Mouse (Mus musculus) lung, embryonic 15.5 days (tissue): ENCODE measurements around the gene Csf2rb2. TPM values are rescaled to one million over a fixed set of nuclear protein-coding genes. Genes with fewer than 3 reads are reported as not detected.
A peak's percentile ranks its signal among the peaks of the same experiment; 100 is the strongest.

Experiments
- ATAC-seq: fragments of 200-750 bp; cut with Nextera tagmentation; 2 replicates; pipeline ENCODE4 v1.8.0; 2017; ENCODE audit warnings: moderate number of reproducible peaks, borderline replicate concordance; ENCODE audit not compliant: low FRiP score, low TSS enrichment; ENCODE audit errors: extremely low read depth
- H3K27ac ChIP-seq: fragments of 300-500 bp; sonication (generic); 2 replicates; pipeline ENCODE4 v1.5.1; 2015; ENCODE audit warnings: moderate library complexity, mild to moderate bottlenecking, inconsistent platforms
- H3K27me3 ChIP-seq: fragments of 300-500 bp; sonication (generic); 2 replicates; pipeline ENCODE4 v1.6.1; 2015; ENCODE audit warnings: inconsistent platforms
- H3K36me3 ChIP-seq: fragments of 300-500 bp; sonication (generic); 2 replicates; pipeline ENCODE4 v1.6.1; 2015; ENCODE audit warnings: inconsistent platforms
- H3K4me1 ChIP-seq: fragments of 300-500 bp; sonication (generic); 2 replicates; pipeline ENCODE4 v1.6.1; 2015; ENCODE audit warnings: inconsistent platforms
- H3K4me2 ChIP-seq: fragments of 300-500 bp; sonication (generic); 2 replicates; pipeline ENCODE4 v1.6.1; 2015; ENCODE audit warnings: inconsistent platforms, mild to moderate bottlenecking, moderate library complexity
- H3K4me3 ChIP-seq: fragments of 300-500 bp; sonication (generic); 2 replicates; pipeline ENCODE4 v1.5.1; 2015; ENCODE audit warnings: mild to moderate bottlenecking, inconsistent platforms
- H3K9ac ChIP-seq: fragments of 300-500 bp; sonication (generic); 2 replicates; pipeline ENCODE4 v1.6.1; 2015; ENCODE audit warnings: inconsistent platforms
- H3K9me3 ChIP-seq: fragments of 300-500 bp; sonication (generic); 2 replicates; pipeline ENCODE4 v1.6.1; 2016; ENCODE audit warnings: inconsistent platforms
- WGBS: fragments of 180-500 bp; shearing (Covaris S2); methylation state at CpG from one replicate; pipeline ENCODE4 v1.1.7; 2015; 5-methylcytosine and 5-hydroxymethylcytosine counted together
- microRNA-seq: library from miRNA; unstranded; fragments of <30 nt; microRNA quantifications from one replicate; pipeline ENCODE4, GENCODE M21; 2016
- polyA plus RNA-seq: library from polyadenylated mRNA; unstranded; fragments of >200 nt; fragmentation: Nextera tagmentation; extraction: Ambion mirVana; gene quantifications from 2 replicates; pipeline ENCODE4 v1.2.1, GENCODE M21; 2015

Gene Csf2rb2
- polyA plus RNA-seq, 1 experiment from 2014 or later: 0.22 TPM

- no peaks in the 10 kb centered on the region for H3K27me3 ChIP-seq
- H3K4me2 ChIP-seq: no peak within 1 kb of the TSS
- no peaks in the 10 kb centered on the region for H3K9me3 ChIP-seq
- no peak within 1 kb of the TSS for H3K27ac ChIP-seq
- no peak within 1 kb of the TSS for H3K9ac ChIP-seq
- no peak within 1 kb of the TSS for H3K4me3 ChIP-seq
- peaks cover 12% of the 10 kb centered on the region for H3K4me1 ChIP-seq
- no peak for ATAC-seq
- WGBS: 62% methylated on average over 7 of the region's 7 CpGs
- H3K36me3 ChIP-seq: no peaks in the 10 kb centered on the region
Observed at GRCm38 (mm10) chr15:78244695-78245492, 60.6 kb downstream of the Csf2rb2 start, which contains the start of gene Ncf4. TSS of gene Ncf4 (plus strand) at chr15:78244801.

GRCm38 (mm10) chr15:78243774-78244173, 61.7 kb downstream of the Csf2rb2 start:
- no peak for ATAC-seq

GRCm38 (mm10) chr15:78243061-78243460, 62.5 kb downstream of the Csf2rb2 start:
- Histone ChIP-seq H3K9me3 (no peaks in the 10 kb centered on the region), H3K4me2 (no peak overlapping the region), H3K9ac (no peak overlapping the region), H3K36me3 (no peaks in the 10 kb centered on the region), H3K4me1 (peaks cover 12% of the 10 kb centered on the region), H3K4me3 (no peak overlapping the region), H3K27ac (0 out of 2 replicates have a peak overlapping the region, but pooled peaks have one; percentile 46), H3K27me3 (no peaks in the 10 kb centered on the region)
- 77% methylated on average over 8 of the region's 8 CpGs for WGBS
- ATAC-seq: no peak

More at GRCm38 (mm10) chr15:78243774-78244173, 61.7 kb downstream of the Csf2rb2 start:
- H3K27me3 ChIP-seq: no peaks in the 10 kb centered on the region
- H3K27ac ChIP-seq: 0 out of 2 replicates have a peak overlapping the region, but pooled peaks have one; percentile 46
- no peak overlapping the region for H3K9ac ChIP-seq
- no peaks in the 10 kb centered on the region for H3K9me3 ChIP-seq
- no peak overlapping the region for H3K4me2 ChIP-seq
- no peaks in the 10 kb centered on the region for H3K36me3 ChIP-seq
- WGBS: 47% methylated on average over 6 of the region's 6 CpGs
- H3K4me1 ChIP-seq: peaks cover 12% of the 10 kb centered on the region
- H3K4me3 ChIP-seq: no peak overlapping the region

- H3K27ac ChIP-seq: no peak overlapping the region
- no peak for ATAC-seq
- no peaks in the 10 kb centered on the region for H3K9me3 ChIP-seq
- H3K4me3 ChIP-seq: no peak overlapping the region
- no peaks in the 10 kb centered on the region for H3K27me3 ChIP-seq
- no peak overlapping the region for H3K4me2 ChIP-seq
- H3K36me3 ChIP-seq: no peaks in the 10 kb centered on the region
- 39% methylated on average over 11 of the region's 11 CpGs for WGBS
- peaks cover 2% of the 10 kb centered on the region for H3K4me1 ChIP-seq
- no peak overlapping the region for H3K9ac ChIP-seq
Observed at GRCm38 (mm10) chr15:78241335-78241734, 64.2 kb downstream of the Csf2rb2 start.

- H3K4me2 ChIP-seq: no peak overlapping the region
- no peak overlapping the region for H3K9ac ChIP-seq
- no peaks in the 10 kb centered on the region for H3K4me1 ChIP-seq
- no peak overlapping the region for H3K27ac ChIP-seq
- H3K36me3 ChIP-seq: no peaks in the 10 kb centered on the region
- no peaks in the 10 kb centered on the region for H3K9me3 ChIP-seq
- no peak overlapping the region for H3K4me3 ChIP-seq
- no peak for ATAC-seq
- WGBS: 53% methylated on average over 14 of the region's 14 CpGs
- no peaks in the 10 kb centered on the region for H3K27me3 ChIP-seq
Observed at GRCm38 (mm10) chr15:78239956-78240617, 65.4 kb downstream of the Csf2rb2 start.

- Histone ChIP-seq H3K9me3 (no peaks in the 10 kb centered on the region), H3K4me3 (no peak overlapping the region), H3K9ac (no peak overlapping the region), H3K27ac (no peak overlapping the region), H3K4me2 (no peak overlapping the region), H3K27me3 (no peaks in the 10 kb centered on the region), H3K4me1 (no peaks in the 10 kb centered on the region), H3K36me3 (no peaks in the 10 kb centered on the region)
- WGBS: 23% methylated on average over 10 of the region's 10 CpGs
- no peak for ATAC-seq
Observed at GRCm38 (mm10) chr15:78239453-78239852, 66.1 kb downstream of the Csf2rb2 start.

- H3K4me3 ChIP-seq: no peak overlapping the region
- no peaks in the 10 kb centered on the region for H3K36me3 ChIP-seq
- WGBS: 60% methylated on average over 5 of the region's 5 CpGs
- no peaks in the 10 kb centered on the region for H3K9me3 ChIP-seq
- H3K27ac ChIP-seq: no peak overlapping the region
- H3K4me2 ChIP-seq: no peak overlapping the region
- H3K4me1 ChIP-seq: peaks cover 7% of the 10 kb centered on the region; the same call in 1 of the 2 replicates
- no peaks in the 10 kb centered on the region for H3K27me3 ChIP-seq
- H3K9ac ChIP-seq: no peak overlapping the region
- no peak for ATAC-seq
Observed at GRCm38 (mm10) chr15:78234823-78235509, 70.6 kb downstream of the Csf2rb2 start.

Small RNA genes lying within 50 kb of the gene (microRNA-seq; reads per million reads assigned to microRNA genes)
- gene Mir7676-1 (not detected), gene Mir7676-2 (not detected)

Other genes starting within 250 kb of the Csf2rb2 start
- not detected in 2 replicates for gene Cacng2, start 185.7 kb downstream of the Csf2rb2 start, polyA plus RNA-seq
- gene Ift27, start 131.6 kb downstream of the Csf2rb2 start, polyA plus RNA-seq: 88.0 and 89.8 TPM in 2 replicates
- 0.18 and 0.26 TPM in 2 replicates for gene Pvalb, start 99.3 kb downstream of the Csf2rb2 start, polyA plus RNA-seq
- gene Ncf4, start 60.9 kb downstream of the Csf2rb2 start, polyA plus RNA-seq: 5.3 and 5.9 TPM in 2 replicates
- gene Csf2rb, start 20.0 kb upstream of the Csf2rb2 start, polyA plus RNA-seq: 2.3 and 2.7 TPM in 2 replicates
- gene Tex33, start 90.2 kb upstream of the Csf2rb2 start, polyA plus RNA-seq: not detected in 2 replicates
- 81.1 and 88.7 TPM in 2 replicates for gene Tst, start 100.2 kb upstream of the Csf2rb2 start, polyA plus RNA-seq
- 3.3 and 4.1 TPM in 2 replicates for gene Mpst, start 100.7 kb upstream of the Csf2rb2 start, polyA plus RNA-seq
- 46.9 and 49.5 TPM in 2 replicates for gene Kctd17, start 122.8 kb upstream of the Csf2rb2 start, polyA plus RNA-seq
- 0.06 and 0.20 TPM in 2 replicates for gene Tmprss6, start 162.9 kb upstream of the Csf2rb2 start, polyA plus RNA-seq
- 0.25 and 1.3 TPM in 2 replicates for gene Il2rb, start 189.6 kb upstream of the Csf2rb2 start, polyA plus RNA-seq
- gene C1qtnf6, start 225.7 kb upstream of the Csf2rb2 start, polyA plus RNA-seq: 31.1 and 33.1 TPM in 2 replicates
- gene Sstr3, start 239.0 kb upstream of the Csf2rb2 start, polyA plus RNA-seq: 0.05 TPM in 1 of 2 replicates, not detected in the other